Mouse (Mus musculus) T-helper 1 cell (primary cell): ENCODE data around the gene Akap8l.

ENCODE experiments used
- in situ Hi-C: fragments of 300-600 bp; cut with MboI, MseI; formaldehyde crosslinking; loops from one replicate; pipeline ENCODE4 v1.15.1; 2025; ENCODE audit warnings: high pct_unique_total_duplicates

Akap8l gene

DNA sequence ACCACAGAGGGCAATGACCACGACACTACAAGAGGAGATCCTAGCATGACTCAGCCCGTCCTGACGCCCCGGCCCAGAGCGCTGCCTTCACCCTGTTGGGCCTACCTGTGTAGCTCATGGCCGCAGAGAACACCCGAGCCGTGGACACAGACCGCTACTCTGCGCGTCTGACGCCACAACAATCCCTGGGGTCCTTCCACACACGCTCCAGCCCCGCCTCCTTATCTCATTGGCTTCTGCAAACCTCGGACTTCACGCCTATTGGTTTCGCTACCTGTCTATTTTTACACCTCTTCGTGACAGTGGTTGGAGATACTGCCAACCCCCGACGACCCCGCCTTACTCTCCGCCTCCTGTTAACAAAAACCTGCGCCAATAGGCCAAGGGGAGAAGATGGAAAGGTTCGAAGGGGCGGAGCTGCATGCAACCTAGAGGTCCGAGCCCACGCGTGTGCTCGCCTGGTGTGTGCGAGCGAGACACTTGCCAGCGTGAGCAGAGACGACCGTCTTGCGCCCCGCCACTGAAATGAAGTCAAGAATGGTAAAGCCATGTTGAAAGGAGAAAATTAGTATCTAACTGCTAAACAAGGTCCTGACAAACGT, at the start of gene Akap8l:
Gene Akap8l (minus strand): TSS at position 226 of the 602 bp plus-strand sequence.
- in situ Hi-C loops, result no loop called here

DNA sequence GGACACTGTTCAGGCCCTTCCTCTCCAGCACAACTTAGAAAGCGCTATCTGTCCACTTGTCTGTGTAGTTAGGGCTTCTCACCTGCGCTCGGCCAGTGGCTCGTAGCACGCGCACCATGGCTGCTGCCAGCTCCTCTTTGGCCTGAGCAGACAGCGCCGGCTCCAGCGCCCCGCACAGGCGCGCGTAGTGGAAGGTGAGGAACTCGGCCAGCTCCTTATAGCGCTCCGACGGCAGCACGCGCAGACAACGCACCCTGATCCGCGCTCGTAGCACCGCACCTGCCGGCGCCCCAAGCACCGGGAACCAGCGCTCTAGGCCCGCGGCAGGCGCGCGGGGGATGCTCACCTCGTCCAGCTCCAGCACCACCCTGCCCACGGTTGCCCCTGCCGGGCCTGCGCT, 45.9 kb upstream of the Akap8l start:
- in situ Hi-C loops, result loop anchor here (5.0 kb wide), 1 partner anchor 36 kb away; no protein-coding TSS in a partner anchor

DNA sequence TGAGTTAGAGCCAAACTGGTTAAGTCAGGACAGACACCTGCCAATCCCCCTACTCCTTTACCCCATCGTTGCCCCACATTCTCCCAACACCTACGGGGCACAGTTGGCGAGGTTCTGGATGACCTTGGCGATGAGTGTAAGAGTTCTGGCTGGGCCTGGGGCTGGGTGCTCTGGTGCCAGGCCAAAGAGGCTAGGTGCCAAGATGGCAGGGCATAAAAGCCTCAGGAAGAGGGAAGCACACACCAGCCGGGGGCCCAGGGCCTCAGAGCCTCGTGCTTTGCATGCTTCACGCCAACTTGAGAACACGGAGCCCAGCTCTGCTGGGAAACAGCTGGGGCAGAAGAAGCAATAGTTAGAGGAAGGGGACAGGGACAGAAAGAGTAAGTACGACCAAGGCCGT, 43.5 kb upstream of the Akap8l start:
- in situ Hi-C loops, result no loop called here

DNA sequence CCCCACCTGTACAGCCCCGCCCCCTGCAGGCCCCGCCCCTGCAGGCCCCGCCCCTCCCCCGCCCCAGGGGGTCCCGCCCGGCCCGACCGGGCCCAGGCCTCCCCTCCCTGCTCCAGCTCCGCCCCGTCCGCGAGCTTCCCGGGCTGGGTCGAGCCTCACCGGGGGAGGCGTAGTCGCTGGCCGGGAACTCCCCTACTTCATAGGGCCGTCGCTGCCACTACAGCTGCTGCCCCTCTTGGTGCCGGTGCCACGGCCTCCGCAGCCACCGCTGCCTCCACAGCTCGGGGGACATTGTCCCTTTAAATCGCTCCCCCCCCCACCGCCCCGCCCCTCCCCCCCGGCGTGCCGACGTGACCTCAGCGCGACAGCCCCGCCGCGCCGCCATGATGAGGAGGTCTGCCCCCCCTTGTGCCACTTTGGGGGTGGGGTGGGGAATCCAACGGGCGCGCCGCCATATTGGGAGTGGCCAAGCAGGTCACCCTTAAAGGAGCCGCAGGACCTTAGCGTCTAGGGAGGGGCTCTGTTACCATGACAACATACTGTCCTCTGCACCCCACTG, 38.8 kb upstream of the Akap8l start, which contains the start of gene Wiz:
Gene Wiz (minus strand): TSS at position 339 of the 559 bp plus-strand sequence.
- in situ Hi-C loops, result loop anchor here (10.0 kb wide), 1 partner anchor 1586 kb away; no protein-coding TSS in a partner anchor

DNA sequence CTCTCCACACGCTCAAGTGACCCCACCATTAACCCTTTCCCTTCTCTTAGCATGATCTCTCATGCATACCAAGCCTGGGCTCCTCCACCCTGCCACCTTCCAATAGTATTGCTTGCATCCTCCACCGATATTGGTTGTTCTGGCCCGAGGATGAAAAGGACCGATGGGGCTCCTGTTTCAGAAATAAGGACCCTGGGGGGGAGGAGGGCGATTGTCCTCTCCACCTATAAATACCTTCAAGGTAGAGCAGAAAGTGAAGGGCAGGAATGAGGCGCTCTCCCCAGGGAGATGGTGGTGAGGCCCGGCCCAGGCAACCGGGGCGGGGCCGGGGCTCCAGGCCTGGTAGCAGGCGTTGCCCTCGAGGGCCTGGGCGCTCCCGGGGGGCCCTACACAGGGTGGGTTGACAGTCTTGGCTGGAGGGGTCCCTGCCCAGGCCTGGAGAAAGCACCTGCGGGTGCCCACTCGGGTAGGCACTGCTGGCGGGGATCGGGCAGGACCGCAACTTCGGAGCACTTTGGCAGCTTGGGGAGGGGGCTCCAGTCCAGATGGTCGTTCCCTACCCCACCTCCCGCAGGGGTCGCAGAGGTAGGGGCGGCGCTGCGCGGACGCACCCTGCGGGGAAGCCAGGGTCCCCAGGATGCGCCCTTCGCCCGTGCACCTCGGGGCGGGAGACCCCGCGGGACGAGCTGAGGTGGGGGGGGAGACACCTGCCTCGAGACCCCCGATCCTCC, 38.1 kb upstream of the Akap8l start:
- in situ Hi-C loops, result loop anchor here (10.0 kb wide), 1 partner anchor 1586 kb away; no protein-coding TSS in a partner anchor

DNA sequence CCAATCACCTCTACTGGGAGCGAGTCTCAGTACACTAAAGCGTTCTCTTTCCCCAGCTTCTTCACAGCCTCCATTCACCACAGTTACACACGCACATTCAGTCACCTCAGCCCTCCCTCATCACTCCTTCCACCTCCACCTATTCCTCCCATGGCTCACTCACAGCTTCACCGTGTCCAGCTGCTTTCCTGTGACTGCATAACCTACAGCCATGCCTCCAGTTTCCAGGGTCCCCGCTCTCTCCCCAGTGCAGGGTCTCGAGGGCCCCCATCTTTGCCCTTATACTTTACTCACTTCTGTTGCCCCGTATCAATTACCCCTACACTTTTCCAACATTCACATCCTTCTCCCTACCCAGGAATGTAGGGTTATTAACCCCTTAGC, 37.6 kb upstream of the Akap8l start:
- in situ Hi-C loops, result loop anchor here (10.0 kb wide), 1 partner anchor 1587 kb away; no protein-coding TSS in a partner anchor

DNA sequence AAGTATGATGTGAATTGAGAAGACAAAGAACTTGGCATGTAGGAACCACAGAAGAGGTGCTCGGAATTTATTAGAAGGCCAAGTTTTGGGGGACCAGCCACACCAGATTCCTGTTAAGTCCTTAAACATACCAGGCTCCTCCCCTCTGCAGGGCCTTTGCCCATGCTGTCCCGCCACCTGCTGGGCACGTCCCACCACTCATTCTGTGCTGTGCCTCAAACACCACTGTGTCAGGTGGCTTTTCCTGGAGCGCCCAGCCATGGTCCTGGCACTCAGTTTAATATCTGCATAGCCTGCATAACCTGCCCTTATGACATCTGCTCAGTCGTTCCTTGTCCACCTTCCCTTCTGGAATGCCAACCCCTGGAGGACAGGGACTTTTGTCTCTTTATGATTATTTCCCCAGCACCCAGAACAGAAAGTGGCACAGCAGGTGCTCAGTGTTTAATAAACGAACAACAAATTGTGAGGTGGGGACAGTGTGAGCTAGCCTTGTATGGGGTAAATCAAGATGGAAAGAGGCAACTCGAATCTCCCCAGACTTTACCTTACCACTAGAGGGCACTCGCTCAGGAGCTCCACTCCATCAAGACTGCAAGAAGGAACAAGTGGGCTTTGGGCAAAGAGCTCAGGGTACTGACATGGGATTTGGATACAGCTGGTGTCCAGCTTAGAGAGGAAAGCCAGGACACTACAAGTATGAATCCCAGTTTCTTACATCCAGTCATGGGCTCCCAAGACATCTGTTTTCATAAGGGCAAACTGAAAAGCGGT, 36.4 kb upstream of the Akap8l start:
- in situ Hi-C loops, result loop anchor here (10.0 kb wide), 1 partner anchor 1588 kb away; no protein-coding TSS in a partner anchor

DNA sequence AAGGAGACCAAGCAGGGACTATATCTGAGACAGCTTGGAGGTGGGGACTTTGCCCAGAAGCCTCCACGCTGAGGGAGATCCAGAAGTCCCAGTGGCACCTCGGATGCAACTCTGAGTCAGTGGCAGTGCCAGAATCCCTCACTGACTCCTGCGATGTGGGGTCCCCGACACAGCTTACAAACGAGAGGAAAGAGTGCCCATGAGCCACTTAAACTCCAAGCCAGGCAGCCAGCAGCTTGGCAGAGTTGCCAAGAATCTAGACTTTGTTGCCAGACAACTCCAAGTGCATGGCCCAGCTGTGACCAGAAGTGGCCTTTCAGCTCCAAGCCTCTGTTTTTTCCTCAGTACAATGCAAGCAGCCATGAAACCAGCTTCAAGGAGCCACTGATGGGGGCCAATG, 33.3 kb upstream of the Akap8l start:
- in situ Hi-C loops, result loop anchor here (10.0 kb wide), 1 partner anchor 1591 kb away; no protein-coding TSS in a partner anchor

DNA sequence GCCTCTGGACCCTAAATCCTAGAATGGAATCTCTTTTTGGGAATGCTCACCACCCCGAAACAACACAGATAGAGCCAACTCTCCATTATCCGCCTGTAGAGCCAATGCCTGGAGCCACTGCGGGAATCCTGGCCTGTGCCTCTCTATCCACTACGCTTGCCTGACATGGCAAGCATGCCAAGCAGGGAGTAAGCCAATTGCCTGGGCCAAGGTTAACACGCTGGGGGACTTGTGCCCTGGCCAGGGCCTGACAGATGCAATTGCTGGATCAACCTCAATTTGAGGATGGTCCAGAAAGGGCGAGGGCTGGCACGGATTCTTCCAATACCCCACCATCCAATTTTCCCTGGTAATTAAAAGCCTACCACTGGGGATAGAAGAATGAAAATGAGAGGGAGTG, 32.2 kb upstream of the Akap8l start:
- in situ Hi-C loops, result loop anchor here (10.0 kb wide), 1 partner anchor 1592 kb away; no protein-coding TSS in a partner anchor

DNA sequence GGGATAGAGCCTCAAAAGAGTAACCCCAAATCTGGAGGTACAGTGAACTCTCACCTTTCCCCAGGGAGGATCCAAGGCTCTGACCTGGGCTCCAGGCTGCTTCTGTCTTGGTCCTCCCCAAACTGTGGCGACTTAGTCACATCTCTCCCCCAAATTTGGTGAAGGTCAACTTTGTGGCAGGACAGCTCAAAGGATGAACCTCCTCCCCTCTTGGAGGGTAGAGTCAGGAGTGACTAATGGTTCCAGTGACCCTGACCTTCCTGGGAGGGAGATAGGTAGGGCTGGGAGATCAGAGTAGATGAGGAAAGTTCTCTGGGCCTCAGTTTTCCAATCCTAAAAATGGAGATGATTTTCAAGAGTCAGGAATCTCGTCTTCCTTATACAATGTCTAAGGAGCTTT, 28.4 kb upstream of the Akap8l start:
- in situ Hi-C loops, result no loop called here

DNA sequence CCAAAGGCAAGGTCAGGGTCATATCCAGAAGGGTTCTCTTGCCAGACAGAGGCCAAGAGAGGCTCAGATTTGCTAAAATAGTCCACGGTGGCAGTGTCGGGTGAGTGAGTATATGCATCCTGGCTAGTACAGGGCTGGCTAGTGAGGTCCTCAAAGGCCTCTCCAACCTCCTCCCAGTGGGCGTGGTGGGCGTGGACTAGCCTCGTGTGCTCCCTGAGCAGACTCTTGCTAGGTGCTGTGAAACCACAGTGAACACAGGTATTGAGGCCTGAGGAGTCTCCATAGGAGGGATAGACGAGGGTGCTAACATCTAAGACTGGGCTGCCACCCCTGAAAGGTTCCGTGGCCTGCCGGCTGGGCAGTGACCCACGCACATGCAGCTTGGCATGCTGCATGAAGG, 26.7 kb upstream of the Akap8l start:
- in situ Hi-C loops, result no loop called here

DNA sequence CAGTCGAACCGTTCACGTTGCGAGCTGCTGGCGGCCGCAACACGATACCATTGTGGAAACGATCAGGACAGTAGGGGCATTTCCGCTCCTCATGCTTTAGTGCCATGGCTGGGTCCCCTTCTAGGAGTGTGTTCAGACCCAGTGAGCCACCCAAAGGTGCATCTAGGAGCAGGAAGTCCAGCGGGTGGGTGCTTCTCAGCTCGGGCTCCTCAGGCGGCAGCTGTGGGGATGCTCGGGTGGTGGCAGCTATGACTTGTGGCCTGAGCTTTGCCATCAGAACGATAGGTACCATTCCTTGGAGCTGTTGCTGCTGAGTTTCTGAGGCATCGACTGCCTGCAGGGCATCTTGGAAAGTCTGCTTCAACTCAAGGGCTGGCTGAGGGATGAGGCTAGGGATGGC, 26.1 kb upstream of the Akap8l start:
- in situ Hi-C loops, result no loop called here

DNA sequence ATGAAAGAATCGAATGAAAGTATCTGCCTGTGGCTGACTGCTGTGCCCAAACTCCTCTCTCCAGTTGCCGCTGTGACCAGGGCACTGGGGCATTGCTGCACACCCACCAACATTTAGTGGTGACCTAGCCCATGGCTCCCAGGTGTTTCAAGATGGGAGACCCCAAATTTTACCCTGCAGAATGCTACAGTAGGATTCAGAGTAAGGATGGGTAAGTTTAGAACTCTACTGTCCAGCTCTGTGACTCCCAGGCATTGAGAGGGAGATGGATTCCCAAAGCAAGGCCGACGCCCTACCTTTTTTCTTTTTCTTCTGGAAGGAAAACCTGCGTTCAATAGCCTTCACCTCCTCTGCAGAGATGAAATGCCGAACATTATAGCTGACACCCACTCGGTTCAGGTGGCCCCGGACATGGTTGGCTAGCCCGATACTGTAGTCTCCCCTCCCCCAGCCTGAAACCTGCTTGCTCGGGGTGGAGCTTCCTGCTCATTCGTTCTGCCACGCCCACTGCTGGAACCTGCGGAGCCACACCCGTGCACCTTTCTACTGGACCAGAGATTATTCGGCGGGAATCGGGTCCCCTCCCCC, 18.7 kb upstream of the Akap8l start:
- in situ Hi-C loops, result no loop called here

DNA sequence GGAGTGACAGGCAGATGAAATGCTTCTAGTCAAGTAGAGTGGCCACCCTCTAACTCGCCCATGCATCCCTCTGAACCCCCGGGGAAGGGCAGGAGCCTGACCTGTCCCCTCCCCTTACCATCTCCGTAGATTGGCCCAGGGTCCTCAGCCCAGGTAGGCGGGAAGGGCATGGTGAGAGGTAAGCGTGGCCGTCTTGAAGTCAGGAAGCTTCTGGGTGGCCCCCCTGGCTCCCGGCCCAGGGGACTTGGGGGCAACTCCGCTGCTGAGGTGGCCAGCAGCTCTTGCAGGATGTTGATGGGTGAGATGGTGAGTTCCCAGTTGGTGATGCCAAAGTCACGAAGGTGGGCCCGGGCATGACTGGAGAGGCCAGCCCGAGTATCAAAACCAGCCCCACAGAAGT, 17.3 kb upstream of the Akap8l start:
- in situ Hi-C loops, result no loop called here

DNA sequence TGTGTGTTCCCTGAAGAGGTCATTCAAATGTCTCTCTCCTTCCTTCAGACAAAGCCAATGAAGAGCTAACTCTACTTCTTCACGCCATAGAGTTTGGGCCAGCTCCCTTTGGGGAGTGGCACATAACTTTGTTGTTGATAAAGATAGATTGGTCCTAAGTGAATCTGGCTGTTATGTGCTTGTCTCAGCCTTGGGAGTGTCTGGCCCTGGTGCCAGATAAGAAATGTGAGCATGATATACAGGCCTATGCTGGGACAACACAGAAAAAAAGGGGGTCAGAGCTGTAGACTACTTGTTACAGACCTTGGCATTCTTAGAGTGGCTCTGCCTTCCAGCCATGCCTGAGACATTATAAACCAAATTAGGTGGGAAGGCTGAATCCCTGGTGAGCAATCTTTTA, 14.9 kb upstream of the Akap8l start:
- in situ Hi-C loops, result no loop called here

DNA sequence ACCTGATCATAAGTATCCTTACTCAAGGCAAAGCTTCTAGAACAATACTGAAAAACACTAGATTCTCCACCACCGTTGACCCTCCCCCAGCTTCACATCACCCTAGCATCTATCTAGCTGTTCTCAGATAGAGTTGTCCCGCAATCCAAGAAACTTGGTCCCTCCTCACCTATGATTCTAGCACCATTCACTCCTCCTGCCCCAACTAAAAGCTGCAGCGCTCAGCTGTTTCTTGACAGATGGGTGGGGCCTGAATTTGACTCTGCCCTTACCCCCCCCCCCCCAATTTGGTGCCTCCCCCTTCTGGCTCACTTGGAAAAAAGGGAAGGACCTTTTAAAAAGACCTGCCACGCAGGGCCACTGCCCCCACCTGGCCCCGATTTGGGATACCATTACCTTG, 14.4 kb upstream of the Akap8l start:
- in situ Hi-C loops, result no loop called here

DNA sequence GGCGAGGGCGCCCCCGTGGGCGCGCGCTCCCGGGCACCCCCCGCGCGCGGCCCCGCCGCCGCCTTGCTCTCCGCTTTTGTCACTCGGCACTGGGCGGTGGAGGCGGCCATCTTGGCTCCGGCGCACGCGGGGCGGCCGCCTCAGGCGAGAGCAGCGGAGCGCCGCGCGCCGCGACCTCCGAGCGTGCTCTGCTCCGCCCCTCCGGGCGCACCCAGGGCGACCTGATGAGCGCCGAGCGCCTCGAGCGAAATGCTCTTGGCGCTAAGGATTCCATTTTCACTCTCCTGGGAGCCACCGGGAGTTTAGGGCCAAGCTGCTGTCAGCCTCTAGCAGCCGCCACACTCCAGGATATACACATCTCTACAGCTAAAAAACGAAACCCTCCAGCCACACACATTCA, 13.9 kb upstream of the Akap8l start:
- in situ Hi-C loops, result no loop called here

DNA sequence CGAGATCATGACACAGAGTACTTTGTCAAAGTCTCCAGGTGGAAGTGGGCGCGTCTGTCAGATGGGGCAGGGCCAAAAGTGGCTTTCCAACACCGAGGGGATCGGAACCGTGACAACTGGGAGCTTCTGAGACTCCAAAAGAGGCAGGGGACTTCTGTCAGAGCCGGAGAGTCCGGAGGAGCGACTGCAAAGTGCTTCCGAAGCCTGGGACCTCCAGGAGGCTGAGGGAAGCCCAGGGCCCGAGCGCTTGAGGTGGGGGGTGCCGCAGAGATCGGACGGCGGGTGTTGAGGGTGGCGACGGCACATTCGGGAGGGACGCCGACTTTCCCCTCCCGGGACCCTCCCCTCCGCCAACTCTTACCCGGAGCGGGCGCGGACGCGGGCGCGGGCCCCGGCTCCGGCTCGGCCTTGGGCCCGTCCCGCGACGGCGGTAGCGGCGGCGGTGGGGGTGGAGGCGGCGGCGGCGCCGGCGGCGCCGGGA, 13.5 kb upstream of the Akap8l start:
- in situ Hi-C loops, result no loop called here

DNA sequence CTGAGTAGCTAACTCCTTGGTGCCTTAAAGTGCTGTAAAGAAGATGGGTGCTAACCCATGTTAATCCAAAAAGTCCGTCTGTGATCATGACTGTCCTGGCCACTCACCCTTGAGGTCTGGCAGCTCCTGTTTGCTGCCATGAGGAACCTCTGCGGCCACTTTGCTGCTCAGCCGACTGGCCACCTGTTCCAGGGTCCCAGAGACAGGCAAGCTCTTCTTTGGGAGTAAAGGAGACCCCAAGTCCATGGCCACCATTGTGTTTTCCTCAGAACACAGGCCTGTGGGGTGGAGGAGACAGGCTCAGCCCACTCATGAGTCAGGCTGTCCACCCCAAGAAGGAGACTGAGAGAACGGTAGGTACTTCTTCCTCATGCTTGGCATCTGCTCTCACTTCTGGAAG, 12.3 kb upstream of the Akap8l start:
- in situ Hi-C loops, result no loop called here

DNA sequence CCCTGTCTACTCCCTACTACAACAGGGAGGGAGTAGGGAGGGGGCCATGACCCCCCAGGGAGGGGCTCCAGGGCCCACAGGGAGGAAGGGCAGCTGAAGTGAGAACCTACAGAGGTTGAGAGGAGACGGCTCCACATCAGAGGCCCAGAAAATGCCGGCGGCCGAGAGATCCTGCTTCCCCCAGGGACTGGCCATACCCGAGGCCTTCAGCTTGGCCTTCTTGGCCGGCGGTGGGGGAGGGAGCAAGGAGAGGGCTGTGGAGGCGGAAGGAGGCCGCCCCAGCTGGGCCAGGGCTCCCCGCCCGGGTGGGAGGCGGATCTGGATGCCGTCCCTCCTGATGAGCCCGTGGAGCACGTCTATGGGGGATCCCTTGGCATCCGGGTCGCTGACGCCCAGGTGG, 9.5 kb upstream of the Akap8l start:
- in situ Hi-C loops, result no loop called here

DNA sequence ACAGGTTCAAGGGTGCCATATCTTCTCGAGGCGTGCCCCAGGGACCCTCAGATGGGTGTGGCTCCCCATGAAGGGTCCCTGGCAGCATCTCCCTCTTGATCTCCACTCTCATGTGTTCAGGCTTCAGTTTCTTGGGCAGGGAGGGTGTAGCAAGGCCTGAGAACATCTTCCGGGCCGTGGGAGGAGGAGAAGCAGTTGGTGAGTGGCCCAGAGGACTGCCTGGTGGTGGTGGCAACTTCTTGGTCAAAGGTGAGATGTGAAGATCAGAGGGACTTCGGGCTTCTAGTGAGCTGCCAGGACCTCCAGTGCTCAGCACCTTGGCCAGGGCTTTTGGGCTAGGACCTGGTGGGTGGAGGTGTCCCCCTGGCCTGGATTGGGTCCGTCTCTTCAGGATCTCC, 8.5 kb upstream of the Akap8l start:
- in situ Hi-C loops, result no loop called here
